Mouse (Mus musculus): ENCODE measurements around the gene Atf6. TPM values are rescaled to one million over a fixed set of nuclear protein-coding genes. Genes with fewer than 3 reads are reported as not detected.
A peak's percentile ranks its signal among the peaks of the same experiment; 100 is the strongest.

The Atf6 gene
- polyA plus RNA-seq, 1 experiment from 2014 or later: 7.6 TPM

DNA sequence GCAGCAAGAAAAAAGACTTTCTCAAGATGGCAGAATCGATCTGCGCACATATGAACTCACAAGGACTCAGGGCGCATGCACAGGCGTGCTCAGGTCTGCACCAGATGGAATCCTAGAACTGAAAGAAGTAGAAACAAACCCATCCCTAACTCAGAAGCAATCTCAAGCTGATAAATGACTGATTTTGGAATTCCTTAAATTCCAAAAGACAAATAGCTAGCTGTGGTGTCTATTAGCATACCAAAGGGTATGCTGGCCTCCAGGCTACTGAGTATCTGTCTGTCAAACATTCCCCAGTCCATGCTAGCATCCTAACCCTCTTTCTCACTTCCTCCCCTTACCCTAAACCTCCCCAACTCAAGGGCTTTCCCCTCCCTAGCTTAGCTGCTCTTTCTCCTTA is 21.7 kb upstream of the Atf6 start:
- no peak for DNase-seq (ENCODE audit: low spot score)
- WGBS: 76% methylated on average over 4 of the region's 4 CpGs

DNA sequence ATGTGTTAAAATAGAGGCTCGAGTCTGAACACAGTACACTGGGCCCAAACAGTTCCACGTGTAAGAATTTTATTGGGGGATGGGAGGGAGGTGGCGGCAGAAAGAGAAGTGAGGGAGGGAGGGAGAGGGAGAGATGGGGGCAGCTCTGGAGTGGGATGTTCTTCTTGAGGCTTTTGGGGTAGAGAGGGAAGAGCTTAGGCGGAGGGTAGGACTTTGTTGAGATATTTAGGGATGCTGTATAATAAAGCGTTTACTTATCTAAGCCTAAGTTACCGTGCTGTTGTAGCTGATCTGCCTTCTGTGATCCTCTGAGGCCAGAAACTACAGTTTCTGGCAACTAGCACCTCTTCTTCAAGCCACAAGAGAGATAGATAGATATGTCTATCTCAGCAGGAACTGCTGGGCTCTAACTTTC is 18.5 kb upstream of the Atf6 start:
- no peak for ATAC-seq (ENCODE audit: insufficient number of reproducible peaks, low FRiP score, low TSS enrichment, low read depth)
- H3K9ac ChIP-seq (ENCODE audit: low read length): no peak overlapping the region
- H3K36me3 ChIP-seq (ENCODE audit: control insufficient read depth, insufficient read depth, low read length): no peaks in the 10 kb centered on the region
- 26% methylated on average over 6 of the region's 6 CpGs for WGBS
- DNase-seq (ENCODE audit: low spot score): no peak
- no peak overlapping the region for H3K4me3 ChIP-seq (ENCODE audit: low read depth, low read length)
- H3K9me3 ChIP-seq (ENCODE audit: control insufficient read depth, low read length): no peaks in the 10 kb centered on the region
- no peak overlapping the region for H3K27ac ChIP-seq (replicated peaks; ENCODE audit: low read depth, low read length)
- no peaks in the 10 kb centered on the region for H3K27me3 ChIP-seq (ENCODE audit: control insufficient read depth, insufficient read depth, low read length)
- H3K4me1 ChIP-seq (ENCODE audit: control insufficient read depth, insufficient read depth, low read length): no peaks in the 10 kb centered on the region
- no peak overlapping the region for H3K4me2 ChIP-seq (ENCODE audit: low read depth, severe bottlenecking)

More for the DNA sequence above, 21.7 kb upstream of the Atf6 start:
- H3K9me3 ChIP-seq (ENCODE audit: control insufficient read depth, low read length): no peaks in the 10 kb centered on the region
- no peaks in the 10 kb centered on the region for H3K4me1 ChIP-seq (ENCODE audit: control insufficient read depth, insufficient read depth, low read length)
- H3K4me2 ChIP-seq (ENCODE audit: low read depth, severe bottlenecking): no peak overlapping the region
- ATAC-seq (ENCODE audit: insufficient number of reproducible peaks, low FRiP score, low TSS enrichment, low read depth): no peak
- no peak overlapping the region for H3K4me3 ChIP-seq (ENCODE audit: low read depth, low read length)
- no peak overlapping the region for H3K27ac ChIP-seq (replicated peaks; ENCODE audit: low read depth, low read length)
- H3K36me3 ChIP-seq (ENCODE audit: control insufficient read depth, insufficient read depth, low read length): no peaks in the 10 kb centered on the region
- no peak overlapping the region for H3K9ac ChIP-seq (ENCODE audit: low read length)
- H3K27me3 ChIP-seq (ENCODE audit: control insufficient read depth, insufficient read depth, low read length): no peaks in the 10 kb centered on the region

DNA sequence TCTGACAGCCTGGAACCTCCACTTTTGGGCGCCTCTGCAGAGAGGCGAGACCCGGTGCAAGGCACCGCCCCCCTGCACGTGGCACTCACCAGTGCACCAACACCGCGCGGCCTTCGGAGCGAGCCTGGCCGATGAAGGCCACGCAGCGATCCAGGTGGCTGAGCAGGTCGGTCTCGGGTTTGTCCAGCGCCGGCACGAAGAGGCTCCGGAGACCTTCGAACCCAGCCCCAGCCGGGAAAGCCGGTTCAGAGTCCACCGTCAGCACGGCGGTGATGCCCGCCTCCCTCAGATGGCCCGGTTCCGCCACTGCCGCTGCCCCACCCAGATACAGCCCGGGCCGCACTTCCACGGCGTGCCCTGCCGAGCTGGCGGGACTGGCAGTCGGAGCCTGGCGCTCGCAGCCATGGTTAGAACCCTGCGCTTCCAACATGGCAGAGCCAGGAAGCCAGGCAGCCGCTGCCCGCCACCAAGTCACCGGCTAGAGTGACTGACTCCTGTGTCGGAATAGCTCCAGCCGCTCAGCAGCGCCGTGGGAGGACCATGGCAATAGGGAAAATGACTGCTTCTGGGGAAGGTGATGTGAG is 17.5 kb upstream of the Atf6 start, which contains the start of the genes Gm26620 and Dusp12:
Gene Gm26620, plus strand, starts transcription at position 88 of the 584 bp plus-strand sequence.
Gene Dusp12, minus strand, starts transcription at position 563 of the 584 bp plus-strand sequence.
- Histone ChIP-seq H3K4me2 (ENCODE audit: low read depth, severe bottlenecking) (peak within 1 kb of the TSS; percentile 59), H3K36me3 (ENCODE audit: control insufficient read depth, insufficient read depth, low read length) (no peaks in the 10 kb centered on the region), H3K27ac (replicated peaks; ENCODE audit: low read depth, low read length) (peak within 1 kb of the TSS; percentile 42; the same call in 1 of the 2 replicates), H3K4me1 (ENCODE audit: control insufficient read depth, insufficient read depth, low read length) (no peaks in the 10 kb centered on the region), H3K27me3 (ENCODE audit: control insufficient read depth, insufficient read depth, low read length) (no peaks in the 10 kb centered on the region), H3K9me3 (ENCODE audit: control insufficient read depth, low read length) (no peaks in the 10 kb centered on the region), H3K9ac (ENCODE audit: low read length) (peak within 1 kb of the TSS; percentile 87), H3K4me3 (ENCODE audit: low read depth, low read length) (peak within 1 kb of the TSS; percentile 95)
- peak; percentile 86 for ATAC-seq (ENCODE audit: insufficient number of reproducible peaks, low FRiP score, low TSS enrichment, low read depth)
- under 1% methylated on average over 46 of the region's 46 CpGs for WGBS
- DNase-seq (ENCODE audit: low spot score): peak; percentile 91

DNA sequence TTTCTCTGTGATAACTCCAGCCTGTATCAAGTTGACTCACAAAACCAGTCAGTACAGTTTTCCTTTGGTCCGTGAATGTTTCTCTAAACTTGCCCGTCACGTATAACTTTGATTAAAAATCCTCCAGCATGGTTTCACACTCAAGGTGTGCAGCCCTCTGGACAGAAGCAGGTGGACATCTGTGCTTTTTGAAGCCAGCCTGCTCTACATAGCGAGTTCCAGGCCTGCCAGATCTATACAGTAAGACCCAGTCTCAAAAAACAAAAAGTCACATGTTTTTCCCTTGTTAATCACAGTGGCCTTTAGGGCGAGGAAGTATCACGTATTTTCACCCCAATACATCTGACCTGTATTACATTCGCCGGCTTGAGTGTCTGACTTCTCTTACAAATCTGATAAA is 16.8 kb upstream of the Atf6 start:
- H3K27ac ChIP-seq (replicated peaks; ENCODE audit: low read depth, low read length): no peak overlapping the region
- H3K36me3 ChIP-seq (ENCODE audit: control insufficient read depth, insufficient read depth, low read length): peaks cover 2% of the 10 kb centered on the region; the same call in 1 of the 2 replicates
- no peaks in the 10 kb centered on the region for H3K9me3 ChIP-seq (ENCODE audit: control insufficient read depth, low read length)
- no peak for DNase-seq (ENCODE audit: low spot score)
- H3K4me1 ChIP-seq (ENCODE audit: control insufficient read depth, insufficient read depth, low read length): no peaks in the 10 kb centered on the region
- no peaks in the 10 kb centered on the region for H3K27me3 ChIP-seq (ENCODE audit: control insufficient read depth, insufficient read depth, low read length)
- H3K4me3 ChIP-seq (ENCODE audit: low read depth, low read length): peak overlapping the region; percentile 95
- 29% methylated on average over 8 of the region's 8 CpGs for WGBS
- ATAC-seq (ENCODE audit: insufficient number of reproducible peaks, low FRiP score, low TSS enrichment, low read depth): no peak
- H3K9ac ChIP-seq (ENCODE audit: low read length): peak overlapping the region; percentile 87; the same call in 1 of the 2 replicates
- H3K4me2 ChIP-seq (ENCODE audit: low read depth, severe bottlenecking): peak overlapping the region; percentile 59

DNA sequence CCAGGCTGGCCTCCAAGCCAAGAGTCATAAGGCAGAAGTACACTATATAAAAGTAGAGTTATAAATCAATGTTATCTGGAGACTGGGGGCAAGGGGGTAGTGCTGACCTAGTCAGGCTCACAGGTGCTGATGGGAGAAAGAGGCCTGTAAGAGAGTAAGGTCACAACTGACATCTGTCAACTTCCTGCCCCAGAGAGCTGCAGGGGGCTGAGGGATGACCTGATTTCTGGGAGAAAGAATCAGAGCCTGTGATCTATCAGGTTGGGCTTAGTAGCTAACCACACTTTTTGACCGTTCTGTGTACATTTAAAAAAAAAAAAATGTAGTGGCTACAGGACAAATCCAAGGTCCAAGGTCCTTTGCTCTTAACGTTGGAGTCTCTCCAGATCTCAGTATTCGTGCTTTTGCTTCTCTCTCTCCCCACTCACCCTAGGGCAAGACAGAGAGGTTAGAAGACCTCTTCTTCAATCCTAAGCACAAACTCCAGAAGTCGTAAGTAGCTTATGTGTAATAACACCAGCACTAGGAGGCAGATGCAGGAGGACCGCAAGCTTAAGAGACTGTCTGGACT is 15.4 kb upstream of the Atf6 start:
- Histone ChIP-seq H3K36me3 (ENCODE audit: control insufficient read depth, insufficient read depth, low read length) (peaks cover 2% of the 10 kb centered on the region; the same call in 1 of the 2 replicates), H3K27me3 (ENCODE audit: control insufficient read depth, insufficient read depth, low read length) (no peaks in the 10 kb centered on the region), H3K4me2 (ENCODE audit: low read depth, severe bottlenecking) (no peak overlapping the region), H3K9ac (ENCODE audit: low read length) (no peak overlapping the region), H3K4me3 (ENCODE audit: low read depth, low read length) (no peak overlapping the region), H3K9me3 (ENCODE audit: control insufficient read depth, low read length) (no peaks in the 10 kb centered on the region), H3K4me1 (ENCODE audit: control insufficient read depth, insufficient read depth, low read length) (no peaks in the 10 kb centered on the region), H3K27ac (replicated peaks; ENCODE audit: low read depth, low read length) (no peak overlapping the region)
- DNase-seq (ENCODE audit: low spot score) (no peak), ATAC-seq (ENCODE audit: insufficient number of reproducible peaks, low FRiP score, low TSS enrichment, low read depth) (no peak)
- WGBS: 80% methylated on average over 5 of the region's 5 CpGs

DNA sequence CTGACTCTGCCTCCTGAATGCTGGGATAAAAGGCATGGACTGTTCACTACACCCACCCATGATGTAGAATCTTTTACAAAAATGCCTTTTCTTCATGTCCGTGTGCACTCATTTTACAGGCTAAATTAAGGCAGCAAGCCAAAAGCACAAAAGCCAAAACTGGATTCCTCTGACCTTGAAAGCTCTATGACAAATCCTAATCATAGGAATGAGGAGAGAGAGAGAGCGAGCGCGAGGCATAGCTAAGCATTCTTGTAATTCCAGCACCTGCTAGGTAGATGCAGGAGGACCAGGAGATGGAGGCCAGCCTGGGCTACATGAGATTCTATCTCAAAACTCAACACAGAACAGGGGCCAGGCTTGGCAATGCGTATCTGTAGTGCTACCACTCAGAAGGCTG is 9.3 kb upstream of the Atf6 start:
- DNase-seq (ENCODE audit: low spot score) (no peak), ATAC-seq (ENCODE audit: insufficient number of reproducible peaks, low FRiP score, low TSS enrichment, low read depth) (no peak)
- Histone ChIP-seq H3K4me2 (ENCODE audit: low read depth, severe bottlenecking) (no peak overlapping the region), H3K27me3 (ENCODE audit: control insufficient read depth, insufficient read depth, low read length) (no peaks in the 10 kb centered on the region), H3K27ac (replicated peaks; ENCODE audit: low read depth, low read length) (no peak overlapping the region), H3K36me3 (ENCODE audit: control insufficient read depth, insufficient read depth, low read length) (peaks cover 4% of the 10 kb centered on the region), H3K9me3 (ENCODE audit: control insufficient read depth, low read length) (no peaks in the 10 kb centered on the region), H3K4me3 (ENCODE audit: low read depth, low read length) (no peak overlapping the region), H3K9ac (ENCODE audit: low read length) (no peak overlapping the region), H3K4me1 (ENCODE audit: control insufficient read depth, insufficient read depth, low read length) (no peaks in the 10 kb centered on the region)
- WGBS: 96% methylated on average over 5 of the region's 5 CpGs

DNA sequence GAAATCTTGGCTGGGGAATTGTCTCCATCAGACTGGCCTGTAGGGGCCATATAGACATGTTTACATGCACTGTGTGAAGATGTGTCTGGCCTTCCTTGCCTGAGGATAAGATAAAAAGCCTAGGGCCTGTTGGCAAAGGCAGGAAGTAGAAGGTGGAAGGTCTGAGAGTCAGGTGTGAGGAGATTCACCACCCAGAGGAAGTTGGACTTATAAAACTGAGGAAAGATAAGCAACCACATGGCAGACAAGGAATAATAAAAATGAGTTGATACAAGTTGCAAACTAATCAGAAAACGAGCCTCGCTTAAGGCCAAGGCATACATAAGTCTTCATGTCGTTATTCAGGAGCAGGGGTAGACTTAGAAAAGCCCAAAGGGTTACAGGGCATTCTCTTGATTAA is 8.1 kb upstream of the Atf6 start:
- no peak overlapping the region for H3K27ac ChIP-seq (replicated peaks; ENCODE audit: low read depth, low read length)
- peaks cover 6% of the 10 kb centered on the region for H3K36me3 ChIP-seq (ENCODE audit: control insufficient read depth, insufficient read depth, low read length)
- ATAC-seq (ENCODE audit: insufficient number of reproducible peaks, low FRiP score, low TSS enrichment, low read depth): no peak

DNA sequence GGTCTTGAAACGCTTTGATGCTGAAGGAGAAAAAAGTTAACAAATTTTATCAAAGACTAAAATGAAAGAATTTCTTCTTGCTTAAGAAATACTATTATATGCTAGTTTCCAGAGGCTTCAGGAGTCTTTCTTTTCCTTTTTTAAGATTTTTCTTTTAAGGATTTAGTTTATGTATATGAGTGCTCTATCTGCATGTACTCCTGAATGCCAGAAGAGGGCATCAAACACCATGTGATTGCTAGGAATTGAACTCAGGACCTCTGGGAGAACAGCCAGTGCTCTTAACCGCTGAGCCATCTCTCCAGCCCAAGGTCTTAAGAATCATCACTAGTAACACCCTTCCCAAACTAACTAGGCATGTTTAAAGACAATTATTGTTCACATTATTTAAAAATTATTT is 4.4 kb upstream of the Atf6 start:
- WGBS: 92% methylated on average over 2 of the region's 2 CpGs
- ATAC-seq (ENCODE audit: insufficient number of reproducible peaks, low FRiP score, low TSS enrichment, low read depth) (no peak), DNase-seq (ENCODE audit: low spot score) (no peak)
- Histone ChIP-seq H3K9me3 (ENCODE audit: control insufficient read depth, low read length) (no peaks in the 10 kb centered on the region), H3K36me3 (ENCODE audit: control insufficient read depth, insufficient read depth, low read length) (peaks cover 4% of the 10 kb centered on the region; the same call in 1 of the 2 replicates), H3K4me3 (ENCODE audit: low read depth, low read length) (no peak overlapping the region), H3K27me3 (ENCODE audit: control insufficient read depth, insufficient read depth, low read length) (no peaks in the 10 kb centered on the region), H3K4me1 (ENCODE audit: control insufficient read depth, insufficient read depth, low read length) (peaks cover under 1% of the 10 kb centered on the region; the same call in 1 of the 2 replicates), H3K27ac (replicated peaks; ENCODE audit: low read depth, low read length) (no peak overlapping the region), H3K9ac (ENCODE audit: low read length) (no peak overlapping the region), H3K4me2 (ENCODE audit: low read depth, severe bottlenecking) (no peak overlapping the region)

More for the DNA sequence above, 8.1 kb upstream of the Atf6 start:
- Histone ChIP-seq H3K4me1 (ENCODE audit: control insufficient read depth, insufficient read depth, low read length) (no peaks in the 10 kb centered on the region), H3K27me3 (ENCODE audit: control insufficient read depth, insufficient read depth, low read length) (no peaks in the 10 kb centered on the region), H3K9me3 (ENCODE audit: control insufficient read depth, low read length) (no peaks in the 10 kb centered on the region), H3K4me3 (ENCODE audit: low read depth, low read length) (no peak overlapping the region), H3K9ac (ENCODE audit: low read length) (no peak overlapping the region), H3K4me2 (ENCODE audit: low read depth, severe bottlenecking) (no peak overlapping the region)
- WGBS: 69% methylated on average over 3 of the region's 3 CpGs
- DNase-seq (ENCODE audit: low spot score): no peak

Data from limb, embryonic 11.5 days (tissue).